Mouse (Mus musculus) embryonic facial prominence, embryonic 11.5 days (tissue): Measurements from ENCODE around the gene Selenot. TPM values are rescaled to one million over a fixed set of nuclear protein-coding genes. Genes with fewer than 3 reads are reported as not detected.
"Not testable (repeated sequence)": the region's sequence is repeated elsewhere in the genome, so short reads cannot be mapped to it uniquely, and the experiment has no call there.

ENCODE experiments used
- ATAC-seq: fragments of 200-750 bp; cut with Nextera tagmentation; replicated peaks from 2 replicates; pipeline ENCODE4 v1.8.0; 2017; ENCODE audit warnings: low read depth; ENCODE audit not compliant: insufficient number of reproducible peaks, low FRiP score, low TSS enrichment
- DNase-seq: peaks from one replicate; pipeline ENCODE4 v3.0.0-alpha.2; 2015; ENCODE audit warnings: low spot score
- H3K27ac ChIP-seq: fragments of 300-500 bp; sonication (generic); replicated peaks from 2 replicates; pipeline ENCODE4 v1.5.1; 2014; ENCODE audit warnings: mild to moderate bottlenecking, low read depth, low read length, control low read depth
- H3K27me3 ChIP-seq: fragments of 300-500 bp; sonication (generic); 2 replicates; pipeline ENCODE4 v1.6.1; 2014; ENCODE audit warnings: mild to moderate bottlenecking, low read length, moderate library complexity, mixed read lengths; ENCODE audit not compliant: control insufficient read depth, insufficient read depth
- H3K36me3 ChIP-seq: fragments of 300-500 bp; sonication (generic); replicated peaks from 2 replicates; pipeline ENCODE4 v1.6.1; 2014; ENCODE audit warnings: low read depth, mild to moderate bottlenecking, low read length, moderate library complexity, mixed read lengths; ENCODE audit not compliant: control insufficient read depth, insufficient read depth
- H3K4me1 ChIP-seq: fragments of 300-500 bp; sonication (generic); 2 replicates; pipeline ENCODE4 v1.6.1; 2014; ENCODE audit warnings: low read length, mixed read lengths; ENCODE audit not compliant: control insufficient read depth, insufficient read depth
- H3K4me2 ChIP-seq: fragments of 300-500 bp; sonication (generic); 2 replicates; pipeline ENCODE4 v1.6.1; 2014; ENCODE audit warnings: low read depth, mild to moderate bottlenecking, control low read depth, low read length, moderate library complexity
- H3K4me3 ChIP-seq: fragments of 300-500 bp; sonication (generic); 2 replicates; pipeline ENCODE4 v1.5.1; 2014; ENCODE audit warnings: low read depth, low read length, control low read depth
- H3K9ac ChIP-seq: fragments of 300-500 bp; sonication (generic); replicated peaks from 2 replicates; pipeline ENCODE4 v1.6.1; 2014; ENCODE audit warnings: mild to moderate bottlenecking, control low read depth, low read length
- H3K9me3 ChIP-seq: fragments of 300-500 bp; sonication (generic); replicated peaks from 2 replicates; pipeline ENCODE4 v1.6.1; 2016; ENCODE audit warnings: mild to moderate bottlenecking, low read length, inconsistent platforms, mixed read lengths; ENCODE audit not compliant: control insufficient read depth
- WGBS: fragments of 180-500 bp; shearing (Covaris S2); extraction: QIAGEN DNeasy Blood & Tissue Kit; methylation state at CpG from one replicate; pipeline ENCODE4 v1.1.7; 2014; 5-methylcytosine and 5-hydroxymethylcytosine counted together
- polyA plus RNA-seq: library from polyadenylated mRNA; unstranded; fragments of >200 nt; fragmentation: Nextera tagmentation; extraction: Ambion mirVana; gene quantifications from 2 replicates; pipeline ENCODE4 v1.2.1, GENCODE M21; 2014

The Selenot gene
- polyA plus RNA-seq, 1 experiment from 2014 or later, result 24.2 TPM

DNA sequence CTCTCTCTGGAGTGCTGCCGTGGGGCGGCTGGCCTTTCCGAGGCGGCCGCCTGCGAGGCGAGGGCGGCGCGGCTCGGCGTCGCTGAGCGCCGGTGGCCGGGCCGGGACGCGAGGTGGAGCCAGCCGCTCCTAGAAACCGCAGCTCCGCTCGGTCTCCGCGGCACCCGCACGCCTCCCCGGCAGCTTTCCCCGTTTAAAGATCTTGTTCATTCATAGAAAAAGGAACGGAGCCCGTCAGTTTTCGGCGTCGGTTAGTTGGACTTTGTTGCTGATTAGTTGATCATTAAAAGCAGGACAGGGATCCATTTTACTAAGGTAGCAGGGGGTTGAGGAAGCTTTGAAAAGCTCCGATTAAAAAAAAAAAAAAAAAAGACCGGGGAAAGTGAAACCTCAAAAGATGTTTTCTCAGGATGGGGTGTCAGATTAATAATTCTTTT, 649 bp downstream of the Selenot start:
- Histone ChIP-seq H3K9ac (peak overlapping the region; percentile 99), H3K27ac (peak overlapping the region; percentile 97), H3K4me3 (peak overlapping the region; percentile 98), H3K4me2 (peak overlapping the region; percentile 25), H3K4me1 (no peaks in the 10 kb centered on the region), H3K27me3 (no peaks in the 10 kb centered on the region), H3K36me3 (no peaks in the 10 kb centered on the region), H3K9me3 (no peaks in the 10 kb centered on the region)
- ATAC-seq (peak; percentile 72; the same call in 1 of the 2 replicates), DNase-seq (peak; percentile 61)
- WGBS, result under 1% methylated on average over 35 of the region's 36 CpGs

DNA sequence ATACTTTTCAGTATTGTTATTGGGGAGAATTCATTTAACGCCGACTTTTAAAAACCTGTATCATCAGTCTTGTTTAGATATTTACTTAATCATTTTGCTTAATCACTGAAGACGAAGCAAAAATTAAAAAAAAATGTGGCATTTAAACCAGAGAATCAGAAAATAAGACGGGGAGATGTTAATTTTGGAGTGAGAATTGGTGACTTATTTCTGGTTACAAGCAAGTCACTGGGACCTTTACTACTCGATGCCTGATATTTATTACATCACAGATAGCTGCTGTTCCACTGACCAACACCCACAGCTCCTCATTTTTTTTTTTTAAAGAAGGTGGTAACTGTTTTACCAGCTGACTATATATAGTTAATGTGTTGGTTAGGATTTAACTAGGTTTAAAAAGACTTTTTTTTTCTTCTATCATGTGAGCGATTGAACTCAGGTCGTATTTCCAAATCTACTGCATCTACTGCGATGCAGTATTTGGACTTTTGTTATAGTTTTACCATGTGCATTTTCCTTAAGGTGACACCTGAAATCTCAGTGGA, 1.1 kb downstream of the Selenot start:
- peak overlapping the region; percentile 98 for H3K4me3 ChIP-seq
- H3K9ac ChIP-seq, result no peak overlapping the region
- peak overlapping the region; percentile 35 for H3K4me2 ChIP-seq
- no peaks in the 10 kb centered on the region for H3K9me3 ChIP-seq
- H3K36me3 ChIP-seq, result no peaks in the 10 kb centered on the region
- no peaks in the 10 kb centered on the region for H3K4me1 ChIP-seq
- no peaks in the 10 kb centered on the region for H3K27me3 ChIP-seq
- DNase-seq, result no peak
- H3K27ac ChIP-seq, result no peak overlapping the region
- 23% methylated on average over 8 of the region's 8 CpGs for WGBS
- no peak for ATAC-seq

DNA sequence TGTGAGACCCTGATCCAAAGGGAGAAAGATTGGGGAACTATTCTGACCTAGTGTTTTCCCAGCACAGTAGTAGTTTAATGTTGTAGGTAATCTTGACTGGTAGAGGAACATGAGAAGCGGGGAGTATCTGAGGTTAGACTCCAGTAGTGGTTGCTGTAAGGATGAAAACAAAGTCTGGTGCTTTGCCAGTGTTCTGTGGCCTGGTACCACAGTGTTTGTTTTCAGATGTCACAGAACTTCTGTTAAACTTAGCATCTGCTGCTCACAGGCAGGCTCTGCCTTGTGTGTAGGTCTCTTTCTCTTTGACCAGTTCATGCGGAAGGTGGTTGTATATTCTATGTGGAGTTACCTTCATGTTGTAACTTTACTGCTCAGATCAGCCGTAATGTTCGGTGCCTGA, 5.1 kb downstream of the Selenot start:
- H3K36me3 ChIP-seq, result no peaks in the 10 kb centered on the region
- 95% methylated on average over 4 of the region's 4 CpGs for WGBS
- no peak overlapping the region for H3K27ac ChIP-seq
- no peak overlapping the region for H3K9ac ChIP-seq
- ATAC-seq, result no peak
- no peaks in the 10 kb centered on the region for H3K27me3 ChIP-seq
- no peaks in the 10 kb centered on the region for H3K4me1 ChIP-seq
- no peaks in the 10 kb centered on the region for H3K9me3 ChIP-seq
- no peak for DNase-seq
- H3K4me3 ChIP-seq, result no peak overlapping the region
- no peak overlapping the region for H3K4me2 ChIP-seq

DNA sequence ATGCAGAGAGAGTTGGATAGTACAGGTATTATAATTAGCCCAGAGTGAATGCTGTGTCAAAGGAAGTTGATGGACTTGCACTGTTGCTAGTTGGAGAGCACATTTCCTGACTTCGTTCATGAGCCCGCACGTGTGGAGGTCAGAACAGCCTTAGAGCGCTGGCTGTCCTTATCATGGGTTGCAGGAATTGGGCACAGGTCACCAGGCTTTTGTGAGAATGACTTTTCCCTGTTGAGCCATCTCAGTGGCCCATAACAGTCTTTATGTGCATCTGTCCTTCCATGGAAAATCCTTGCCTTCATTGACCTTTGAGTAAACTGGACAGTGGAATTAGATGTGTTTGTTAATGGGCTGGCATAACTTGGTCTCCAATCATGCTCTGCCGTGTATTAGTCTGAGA, 5.9 kb downstream of the Selenot start:
- 87% methylated on average over 5 of the region's 5 CpGs for WGBS
- Histone ChIP-seq H3K9me3 (no peaks in the 10 kb centered on the region), H3K4me2 (no peak overlapping the region), H3K27me3 (no peaks in the 10 kb centered on the region), H3K27ac (no peak overlapping the region), H3K4me1 (no peaks in the 10 kb centered on the region), H3K4me3 (no peak overlapping the region), H3K9ac (no peak overlapping the region), H3K36me3 (no peaks in the 10 kb centered on the region)
- DNase-seq (no peak), ATAC-seq (no peak)

DNA sequence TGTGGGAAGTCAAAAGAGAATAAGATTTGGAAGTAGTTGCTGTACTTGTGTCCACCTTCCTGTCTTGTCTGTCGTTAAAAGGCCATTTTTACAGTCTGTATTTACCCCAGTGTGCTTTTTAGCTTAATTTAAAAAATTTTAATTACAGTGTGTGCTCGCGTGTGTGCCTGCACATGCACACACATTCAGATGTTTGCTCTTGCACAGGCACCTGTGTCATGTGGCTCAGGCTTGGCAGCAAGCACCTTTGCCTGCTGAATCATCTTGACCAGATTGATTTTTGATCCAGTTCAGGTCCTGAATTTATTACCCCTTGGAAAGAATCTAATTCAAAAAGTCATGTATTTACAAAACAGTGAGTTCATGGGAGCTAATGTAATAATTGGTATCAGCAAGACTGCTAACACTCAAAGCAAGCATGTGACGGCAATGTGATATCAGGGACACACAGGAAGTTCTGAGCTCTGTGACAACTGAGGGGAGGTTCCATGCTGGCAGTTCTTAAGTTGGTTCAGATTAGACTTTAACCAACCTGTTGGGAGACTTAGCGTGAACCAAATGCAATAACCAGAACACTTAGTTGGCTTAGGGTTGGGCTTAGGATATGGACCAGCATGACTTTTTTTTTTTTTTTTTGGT, 6.5 kb downstream of the Selenot start:
- no peak for ATAC-seq
- Histone ChIP-seq H3K4me1 (no peaks in the 10 kb centered on the region), H3K27ac (no peak overlapping the region), H3K9me3 (no peaks in the 10 kb centered on the region), H3K36me3 (no peaks in the 10 kb centered on the region), H3K27me3 (no peaks in the 10 kb centered on the region), H3K9ac (no peak overlapping the region), H3K4me2 (no peak overlapping the region), H3K4me3 (no peak overlapping the region)
- whole genome bisulfite sequencing, result 93% methylated on average over 5 of the region's 5 CpGs
- DNase-seq, result no peak

DNA sequence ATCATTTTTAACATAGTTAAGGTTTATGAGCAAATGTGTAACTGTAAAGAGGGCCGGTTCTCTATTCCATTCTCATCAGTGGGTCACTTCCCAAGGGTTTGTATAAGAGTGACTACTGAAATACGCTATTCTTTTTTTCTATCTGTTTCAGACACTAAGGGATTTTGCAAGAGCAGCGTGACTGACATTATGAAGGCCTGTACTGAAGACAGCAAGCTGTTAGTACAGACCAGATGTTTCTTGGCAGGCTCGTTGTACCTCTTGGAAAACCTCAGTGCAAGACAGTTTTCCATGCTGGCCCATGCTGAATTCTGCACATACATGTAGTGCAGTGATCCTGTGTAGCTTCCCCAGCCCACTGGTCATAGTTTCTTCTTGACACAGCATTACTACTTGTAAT, 14.1 kb downstream of the Selenot start:
- not testable (repeated sequence) for H3K27me3 ChIP-seq, H3K36me3 ChIP-seq, H3K9ac ChIP-seq, H3K4me2 ChIP-seq, H3K4me1 ChIP-seq, H3K4me3 ChIP-seq, DNase-seq, ATAC-seq, H3K9me3 ChIP-seq, H3K27ac ChIP-seq
- 90% methylated on average over 4 of the region's 4 CpGs for WGBS

DNA sequence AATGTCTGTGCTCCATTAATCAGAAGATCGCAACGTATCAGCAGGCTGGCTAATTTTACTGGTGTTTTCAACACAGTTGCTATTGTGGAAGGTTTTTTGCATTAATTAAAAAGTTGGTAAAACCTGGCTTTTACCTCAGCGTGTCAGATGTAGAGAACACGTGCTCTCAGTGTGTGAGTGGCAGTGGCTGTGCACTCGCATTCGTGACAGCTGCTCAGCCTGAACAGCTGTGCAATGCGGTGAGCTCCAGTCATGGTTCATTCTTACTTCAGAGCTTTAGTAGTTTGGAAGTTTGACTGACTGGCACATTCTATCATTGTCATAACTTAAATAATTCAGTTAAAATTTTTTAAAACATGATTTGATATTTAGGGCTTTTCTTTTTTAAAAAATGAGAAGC, 16.2 kb downstream of the Selenot start:
- H3K4me3 ChIP-seq, H3K27me3 ChIP-seq, H3K9me3 ChIP-seq, DNase-seq, H3K9ac ChIP-seq, H3K4me1 ChIP-seq, H3K4me2 ChIP-seq, H3K36me3 ChIP-seq, ATAC-seq, H3K27ac ChIP-seq: not testable (repeated sequence)
- WGBS, result 93% methylated on average over 7 of the region's 7 CpGs

DNA sequence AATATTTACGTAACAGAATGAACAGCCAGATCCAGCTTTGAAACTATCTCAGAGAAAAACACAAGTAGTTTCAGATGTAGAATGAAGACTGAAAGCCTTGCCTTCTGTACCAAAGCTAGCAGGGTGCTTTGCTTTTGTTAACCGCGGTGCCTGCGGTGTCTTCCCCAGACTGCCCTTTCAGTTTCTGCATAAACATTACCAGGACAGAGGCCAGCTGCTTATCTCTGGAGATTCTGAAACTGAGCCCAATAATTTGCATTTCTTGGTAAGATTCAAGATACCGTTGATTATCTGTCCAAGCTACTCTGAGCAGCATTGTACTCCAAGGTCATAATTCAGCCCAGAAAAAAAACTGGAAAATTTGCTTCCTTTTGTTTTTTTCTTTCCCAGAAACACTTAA, 17.2 kb downstream of the Selenot start:
- ATAC-seq (no peak), DNase-seq (no peak)
- Histone ChIP-seq H3K36me3 (no peaks in the 10 kb centered on the region; the same call in 1 of the 2 replicates), H3K27me3 (no peaks in the 10 kb centered on the region), H3K27ac (no peak overlapping the region), H3K9me3 (no peaks in the 10 kb centered on the region), H3K4me3 (no peak overlapping the region), H3K4me1 (no peaks in the 10 kb centered on the region), H3K4me2 (no peak overlapping the region), H3K9ac (no peak overlapping the region)
- 60% methylated on average over 5 of the region's 5 CpGs for WGBS
